25 mouse cellular contexts compared by ENCODE assay signal in genomic region chr2:84859991-84860780, GRCm38 (mm10). TPM values are rescaled to one million over a fixed set of nuclear protein-coding genes. Genes with fewer than 3 reads are reported as not detected.
DNase-seq lines count a peak whose midpoint lies in the region; ATAC-seq and TF ChIP-seq lines count a peak whose summit lies in the region.
"Had no signal": no experiment of that assay in that cellular context is flagged by ENCODE, and none has a peak within 500 bp of the region (broad histone marks: within the 10 kb centered on the region; RNA-seq: fewer than 3 reads in every experiment).

No protein-coding gene starts in this region.

- no peak for TF ChIP-seq POLR2A in embryonic fibroblast, embryonic 13.5 days (IDR thresholded peaks at IDR 0.05; ENCODE audit: low read depth, low read length)

- no peak for ATAC-seq in embryonic facial prominence, embryonic 14.5 days (ENCODE audit: low read depth)
- no peak for ATAC-seq in lung, postnatal 0 days
- no peak for ATAC-seq in forebrain, embryonic 16.5 days
- no peak for ATAC-seq in forebrain, embryonic 11.5 days (replicated peaks; ENCODE audit: low FRiP score)
- ATAC-seq: activated CD4-positive, CD25-positive, alpha-beta regulatory T cell, adult 4 months; CD4-positive, CD25-positive, alpha-beta regulatory T cell, adult 4 months; forebrain, embryonic 14.5 days; intestine, embryonic 16.5 days; Patski had no signal

- H3K27ac ChIP-seq in embryonic facial prominence, embryonic 14.5 days (replicated peaks; ENCODE audit: low read depth, low read length) = no peak overlapping the region
- H3K27ac ChIP-seq in embryonic facial prominence, embryonic 10.5 days (replicated peaks) = no peak overlapping the region
- H3K27ac ChIP-seq in embryonic fibroblast, embryonic 13.5 days (ENCODE audit: insufficient read depth, low read length) = peak overlapping the region; percentile 35
- no peak overlapping the region for H3K27ac ChIP-seq in lung, postnatal 0 days (ENCODE audit: low read length)
- H3K27ac ChIP-seq in forebrain, embryonic 16.5 days (ENCODE audit: low read length) = no peak overlapping the region
- no peak overlapping the region for H3K27ac ChIP-seq in forebrain, embryonic 11.5 days (ENCODE audit: low read depth, low read length)
- H3K27ac ChIP-seq: heart, embryonic 13.5 days had no signal

- H3K4me2 ChIP-seq in embryonic facial prominence, embryonic 14.5 days (ENCODE audit: low read depth, low read length) = no peak overlapping the region
- no peak overlapping the region for H3K4me2 ChIP-seq in lung, postnatal 0 days (replicated peaks; ENCODE audit: low read depth, low read length)
- no peak overlapping the region for H3K4me2 ChIP-seq in forebrain, embryonic 16.5 days (ENCODE audit: low read length)
- H3K4me2 ChIP-seq in forebrain, embryonic 11.5 days (ENCODE audit: low read depth, low read length, severe bottlenecking) = no peak overlapping the region
- H3K4me2 ChIP-seq: heart, embryonic 13.5 days had no signal

- H3K27me3 ChIP-seq in embryonic facial prominence, embryonic 14.5 days (replicated peaks; ENCODE audit: control insufficient read depth, insufficient read depth, low read length) = no peaks in the 10 kb centered on the region
- H3K27me3 ChIP-seq in embryonic facial prominence, embryonic 10.5 days (replicated peaks; ENCODE audit: low read depth, poor library complexity, severe bottlenecking) = peaks cover 3% of the 10 kb centered on the region
- H3K27me3 ChIP-seq in lung, postnatal 0 days (replicated peaks; ENCODE audit: insufficient read depth, low read length) = no peaks in the 10 kb centered on the region
- H3K27me3 ChIP-seq in forebrain, embryonic 16.5 days (replicated peaks; ENCODE audit: control insufficient read depth, insufficient read depth, low read length) = no peaks in the 10 kb centered on the region
- no peaks in the 10 kb centered on the region for H3K27me3 ChIP-seq in forebrain, embryonic 11.5 days (ENCODE audit: control insufficient read depth, insufficient read depth, low read length)
- H3K27me3 ChIP-seq: Patski had no signal

- TF ChIP-seq CTCF in embryonic fibroblast, embryonic 13.5 days (IDR thresholded peaks at IDR 0.05; ENCODE audit: borderline replicate concordance, insufficient read depth, low read length) = no peak
- no peak for TF ChIP-seq CTCF in lung, postnatal 0 days (IDR thresholded peaks at IDR 0.05)

- H3K4me1 ChIP-seq in embryonic facial prominence, embryonic 14.5 days (ENCODE audit: control insufficient read depth, insufficient read depth, low read length) = no peaks in the 10 kb centered on the region
- H3K4me1 ChIP-seq in embryonic facial prominence, embryonic 10.5 days = no peaks in the 10 kb centered on the region
- 0 out of 2 replicates have a peak, but pooled peaks cover 3% of the 10 kb centered on the region for H3K4me1 ChIP-seq in embryonic fibroblast, embryonic 13.5 days (ENCODE audit: control insufficient read depth, insufficient read depth, low read length)
- no peaks in the 10 kb centered on the region for H3K4me1 ChIP-seq in lung, postnatal 0 days (ENCODE audit: insufficient read depth, low read depth, low read length)
- H3K4me1 ChIP-seq in forebrain, embryonic 16.5 days (replicated peaks; ENCODE audit: control insufficient read depth, insufficient read depth, low read length) = no peaks in the 10 kb centered on the region
- no peaks in the 10 kb centered on the region for H3K4me1 ChIP-seq in forebrain, embryonic 11.5 days (replicated peaks; ENCODE audit: control insufficient read depth, insufficient read depth, low read length)
- H3K4me1 ChIP-seq: heart, embryonic 13.5 days had no signal

- TF ChIP-seq EP300 in lung, postnatal 0 days (IDR thresholded peaks at IDR 0.05) = no peak

- H3K9me3 ChIP-seq in embryonic facial prominence, embryonic 14.5 days (ENCODE audit: control insufficient read depth, low read length) = no peaks in the 10 kb centered on the region
- H3K9me3 ChIP-seq in embryonic facial prominence, embryonic 10.5 days = no peaks in the 10 kb centered on the region
- no peaks in the 10 kb centered on the region for H3K9me3 ChIP-seq in lung, postnatal 0 days (ENCODE audit: low read length)
- no peaks in the 10 kb centered on the region for H3K9me3 ChIP-seq in forebrain, embryonic 16.5 days (ENCODE audit: control insufficient read depth, low read length)
- no peaks in the 10 kb centered on the region for H3K9me3 ChIP-seq in forebrain, embryonic 11.5 days (ENCODE audit: control insufficient read depth, low read length)
- H3K9me3 ChIP-seq: G1E; heart, embryonic 13.5 days had no signal

- peak; percentile 38 for DNase-seq in embryonic facial prominence, embryonic 14.5 days (ENCODE audit: low spot score)
- DNase-seq in embryonic facial prominence, embryonic 10.5 days (ENCODE audit: low spot score) = no peak
- peak; percentile 69 for DNase-seq in 3134 (ENCODE audit: extremely low read depth, insufficient read length, low spot score)
- peak; percentile 89 for DNase-seq in Muller cell, postnatal 12 days (ENCODE audit: inconsistent ontology term)
- DNase-seq in lung, postnatal 0 days (ENCODE audit: low spot score) = no peak
- DNase-seq in forebrain, embryonic 11.5 days (ENCODE audit: low spot score) = no peak
- DNase-seq: adrenal gland, adult 8-10 months; cerebellum, adult 11 months; cerebellum, adult 8-10 months; cerebellum, postnatal 36 days; gastrocnemius, postnatal 36 days; heart, adult 11 months; heart, postnatal 36 days; kidney, adult 8-10 months had no signal

- no peak overlapping the region for H3K9ac ChIP-seq in embryonic facial prominence, embryonic 14.5 days (ENCODE audit: low read depth, low read length)
- no peak overlapping the region for H3K9ac ChIP-seq in lung, postnatal 0 days (replicated peaks; ENCODE audit: low read depth)
- H3K9ac ChIP-seq in forebrain, embryonic 16.5 days (replicated peaks; ENCODE audit: low read depth, low read length) = no peak overlapping the region
- H3K9ac ChIP-seq in forebrain, embryonic 11.5 days (ENCODE audit: low read length) = no peak overlapping the region
- H3K9ac ChIP-seq: heart, embryonic 13.5 days had no signal

- peaks cover 36% of the 10 kb centered on the region; the same call in 1 of the 2 replicates for H3K36me3 ChIP-seq in embryonic facial prominence, embryonic 14.5 days (ENCODE audit: control insufficient read depth, insufficient read depth, low read length)
- peaks cover 85% of the 10 kb centered on the region for H3K36me3 ChIP-seq in embryonic facial prominence, embryonic 10.5 days (replicated peaks)
- H3K36me3 ChIP-seq in lung, postnatal 0 days (ENCODE audit: insufficient read depth, low read length) = no peaks in the 10 kb centered on the region
- H3K36me3 ChIP-seq in forebrain, embryonic 16.5 days (ENCODE audit: control insufficient read depth, insufficient read depth) = no peaks in the 10 kb centered on the region
- no peaks in the 10 kb centered on the region for H3K36me3 ChIP-seq in forebrain, embryonic 11.5 days (ENCODE audit: control insufficient read depth, insufficient read depth, low read length)
- H3K36me3 ChIP-seq: G1E had no signal

- H3K4me3 ChIP-seq in embryonic facial prominence, embryonic 14.5 days (ENCODE audit: low read depth, low read length) = no peak overlapping the region
- no peak overlapping the region for H3K4me3 ChIP-seq in embryonic facial prominence, embryonic 10.5 days
- no peak overlapping the region for H3K4me3 ChIP-seq in embryonic fibroblast, embryonic 13.5 days (ENCODE audit: insufficient read depth, low read length)
- no peak overlapping the region for H3K4me3 ChIP-seq in lung, postnatal 0 days (ENCODE audit: low read depth, low read length)
- H3K4me3 ChIP-seq in forebrain, embryonic 16.5 days (replicated peaks; ENCODE audit: low read length) = no peak overlapping the region
- H3K4me3 ChIP-seq in forebrain, embryonic 11.5 days (ENCODE audit: low read depth, low read length) = no peak overlapping the region
- H3K4me3 ChIP-seq: heart, embryonic 13.5 days had no signal

- 76% methylated on average over 7 of the region's 7 CpGs for WGBS in embryonic facial prominence, embryonic 14.5 days
- WGBS in embryonic facial prominence, embryonic 10.5 days = 91% methylated on average over 7 of the region's 7 CpGs
- WGBS in lung, postnatal 0 days = 77% methylated on average over 7 of the region's 7 CpGs
- WGBS in forebrain, embryonic 16.5 days = 91% methylated on average over 7 of the region's 7 CpGs
- 90% methylated on average over 7 of the region's 7 CpGs for WGBS in forebrain, embryonic 11.5 days

RNA-seq across cellular contexts. Expression of gene Slc43a1, which starts 21.5 kb away (rescaled TPM):
- 14.3 and 17.0 TPM in 2 replicates for polyA plus RNA-seq in embryonic facial prominence, embryonic 14.5 days (2014; fragmentation: Nextera tagmentation; extraction: Ambion mirVana)
- 30.4 and 35.4 TPM in 2 replicates for polyA plus RNA-seq in embryonic facial prominence, embryonic 10.5 days (2016; fragmentation: Nextera tagmentation; extraction: Ambion mirVana)
- polyA plus RNA-seq in embryonic fibroblast, embryonic 13.5 days (2011; ENCODE audit: insufficient read length, low read depth, missing spikeins) = 6.6 and 8.7 TPM in 2 replicates
- 4.9 and 6.6 TPM in 2 replicates for polyA plus RNA-seq in lung, postnatal 0 days (2015; fragmentation: Nextera tagmentation; extraction: Ambion mirVana)
- 2.6 and 3.1 TPM in 2 replicates for polyA plus RNA-seq in forebrain, embryonic 16.5 days (2015; fragmentation: Nextera tagmentation; extraction: Ambion mirVana)
- polyA plus RNA-seq in forebrain, embryonic 11.5 days (2014; fragmentation: Nextera tagmentation; extraction: Ambion mirVana) = 22.0 and 27.5 TPM in 2 replicates
- polyA plus RNA-seq: G1E had no signal

RNA-seq across cellular contexts. Expression of gene Rtn4rl2, which starts 26.3 kb away (rescaled TPM):
- 2.5 and 3.4 TPM in 2 replicates for polyA plus RNA-seq in embryonic facial prominence, embryonic 14.5 days (2014; fragmentation: Nextera tagmentation; extraction: Ambion mirVana)
- 2.5 and 2.6 TPM in 2 replicates for polyA plus RNA-seq in embryonic facial prominence, embryonic 10.5 days (2016; fragmentation: Nextera tagmentation; extraction: Ambion mirVana)
- 1.2 and 1.3 TPM in 2 replicates for polyA plus RNA-seq in embryonic fibroblast, embryonic 13.5 days (2011; ENCODE audit: insufficient read length, low read depth, missing spikeins)
- 0.62 and 1.1 TPM in 2 replicates for polyA plus RNA-seq in lung, postnatal 0 days (2015; fragmentation: Nextera tagmentation; extraction: Ambion mirVana)
- 9.8 and 11.4 TPM in 2 replicates for polyA plus RNA-seq in forebrain, embryonic 16.5 days (2015; fragmentation: Nextera tagmentation; extraction: Ambion mirVana)
- polyA plus RNA-seq in forebrain, embryonic 11.5 days (2014; fragmentation: Nextera tagmentation; extraction: Ambion mirVana) = 5.2 and 6.5 TPM in 2 replicates
- polyA plus RNA-seq: activated CD4-positive, CD25-positive, alpha-beta regulatory T cell, adult 4 months; CD4-positive, CD25-positive, alpha-beta regulatory T cell, adult 4 months; G1E had no signal

RNA-seq across cellular contexts. Expression of gene Timm10, which starts 33.4 kb away (rescaled TPM):
- 55.5 and 55.7 TPM in 2 replicates for polyA plus RNA-seq in embryonic facial prominence, embryonic 14.5 days (2014; fragmentation: Nextera tagmentation; extraction: Ambion mirVana)
- 64.9 and 65.8 TPM in 2 replicates for polyA plus RNA-seq in embryonic facial prominence, embryonic 10.5 days (2016; fragmentation: Nextera tagmentation; extraction: Ambion mirVana)
- polyA plus RNA-seq in embryonic fibroblast, embryonic 13.5 days (2011; ENCODE audit: insufficient read length, low read depth, missing spikeins) = 25.3 and 31.1 TPM in 2 replicates
- polyA plus RNA-seq in lung, postnatal 0 days (2015; fragmentation: Nextera tagmentation; extraction: Ambion mirVana) = 24.2 and 28.5 TPM in 2 replicates
- polyA plus RNA-seq in forebrain, embryonic 16.5 days (2015; fragmentation: Nextera tagmentation; extraction: Ambion mirVana) = 58.0 and 69.5 TPM in 2 replicates
- 43.0 and 43.4 TPM in 2 replicates for polyA plus RNA-seq in forebrain, embryonic 11.5 days (2014; fragmentation: Nextera tagmentation; extraction: Ambion mirVana)

RNA-seq across cellular contexts. Expression of gene Smtnl1, which starts 37.7 kb away (rescaled TPM):
- polyA plus RNA-seq in embryonic facial prominence, embryonic 14.5 days (2014; fragmentation: Nextera tagmentation; extraction: Ambion mirVana) = 0.48 and 1.6 TPM in 2 replicates
- polyA plus RNA-seq in embryonic facial prominence, embryonic 10.5 days (2016; fragmentation: Nextera tagmentation; extraction: Ambion mirVana) = 0.21 and 0.27 TPM in 2 replicates
- not detected in 2 replicates for polyA plus RNA-seq in embryonic fibroblast, embryonic 13.5 days (2011; ENCODE audit: insufficient read length, low read depth, missing spikeins)
- 0.44 and 0.53 TPM in 2 replicates for polyA plus RNA-seq in lung, postnatal 0 days (2015; fragmentation: Nextera tagmentation; extraction: Ambion mirVana)
- not detected in 2 replicates for polyA plus RNA-seq in forebrain, embryonic 16.5 days (2015; fragmentation: Nextera tagmentation; extraction: Ambion mirVana)
- not detected in 2 replicates for polyA plus RNA-seq in forebrain, embryonic 11.5 days (2014; fragmentation: Nextera tagmentation; extraction: Ambion mirVana)
- polyA plus RNA-seq: activated CD4-positive, CD25-positive, alpha-beta regulatory T cell, adult 4 months; brain, embryonic 14.5 days; CD4-positive, CD25-positive, alpha-beta regulatory T cell, adult 4 months; forebrain, embryonic 14.5 days; G1E; hindbrain, embryonic 11.5 days; Patski had no signal

Comparison
In these comparisons a context has a peak if more than half of its experiments do, and no peak if none do; other contexts are left out.
1. DNase-seq: peak in embryonic facial prominence, embryonic 14.5 days (single experiment), 3134 (single experiment) and Muller cell, postnatal 12 days (single experiment); none in embryonic facial prominence, embryonic 10.5 days (single experiment), lung, postnatal 0 days (single experiment) and forebrain, embryonic 11.5 days (single experiment).